Mouse (Mus musculus) MEL (cell line): ENCODE measurements around the gene Ikzf2. TPM values are rescaled to one million over a fixed set of nuclear protein-coding genes. Genes with fewer than 3 reads are reported as not detected.

Experiments used
- DNase-seq: peaks from one replicate; pipeline ENCODE4 v3.0.0; 2011; ENCODE audit warnings: low read depth, low spot score
- H3K27ac ChIP-seq: 2 replicates; pipeline ENCODE4 v1.5.1; 2012; ENCODE audit warnings: low read depth, mild to moderate bottlenecking, control low read depth, low read length, moderate library complexity; ENCODE audit not compliant: control insufficient read depth
- H3K27me3 ChIP-seq, 2 experiments: fragments of 150-350 bp in 1 of 2; sonication (generic) in 1 of 2; 2 replicates each; pipeline ENCODE4 v1.6.1; 2012; ENCODE audit warnings: low read length in 2 of 2, mild to moderate bottlenecking in 2 of 2, improper control_type of control experiment in 1 of 2, moderate library complexity in 1 of 2; ENCODE audit not compliant: insufficient read depth in 2 of 2, control insufficient read depth in 1 of 2
- H3K36me3 ChIP-seq, 2 experiments: 2 replicates each; pipeline ENCODE4 v1.6.1; 2012 to 2014; ENCODE audit warnings: low read length in 2 of 2, improper control_type of control experiment in 1 of 2, inconsistent platforms in 1 of 2, mild to moderate bottlenecking in 1 of 2; ENCODE audit not compliant: insufficient read depth in 2 of 2, control insufficient read depth in 1 of 2
- H3K4me1 ChIP-seq, 2 experiments: fragments of 150-350 bp in 1 of 2; sonication (generic) in 1 of 2; 2 replicates each; pipeline ENCODE4 v1.6.1; 2012; ENCODE audit warnings: low read length in 2 of 2, improper control_type of control experiment in 1 of 2, mild to moderate bottlenecking in 1 of 2; ENCODE audit not compliant: insufficient read depth in 2 of 2, control insufficient read depth in 1 of 2
- H3K4me3 ChIP-seq, 2 experiments: fragments of 150-350 bp in 1 of 2; sonication (generic) in 1 of 2; 2 replicates each; pipeline ENCODE4 v1.5.1; 2012; ENCODE audit warnings: low read depth in 2 of 2, low read length in 2 of 2, mild to moderate bottlenecking in 2 of 2, moderate library complexity in 2 of 2, control low read depth in 1 of 2, improper control_type of control experiment in 1 of 2; ENCODE audit not compliant: control insufficient read depth in 1 of 2, insufficient read depth in 1 of 2
- H3K79me2 ChIP-seq: 2 replicates; pipeline ENCODE4 v1.6.1; 2012; ENCODE audit warnings: mild to moderate bottlenecking, low read length, moderate library complexity; ENCODE audit not compliant: control insufficient read depth, poor library complexity, insufficient read depth
- H3K9ac ChIP-seq: 2 replicates; pipeline ENCODE4 v1.6.1; 2012; ENCODE audit warnings: low read depth, mild to moderate bottlenecking, control low read depth, low read length, moderate library complexity; ENCODE audit not compliant: control insufficient read depth, poor library complexity, severe bottlenecking
- H3K9me3 ChIP-seq: fragments of 150-350 bp; sonication (generic); replicated peaks from 2 replicates; pipeline ENCODE4 v1.6.1; 2012; ENCODE audit warnings: mild to moderate bottlenecking, low read length, improper control_type of control experiment, moderate library complexity; ENCODE audit not compliant: insufficient read depth
- BHLHE40 ChIP-seq: IDR thresholded peaks from 2 replicates; pipeline ENCODE4 v1.6.1; 2012; ENCODE audit warnings: low read depth, mild to moderate bottlenecking, inconsistent platforms, low read length, improper control_type of control experiment, borderline replicate concordance
- CHD2 ChIP-seq: IDR thresholded peaks from 2 replicates; pipeline ENCODE4 v1.6.1; 2011; ENCODE audit warnings: low read length, improper control_type of control experiment
- CTCF ChIP-seq, 3 experiments: IDR thresholded peaks in 2 of 3; conservative IDR thresholded peaks in 1 of 3; 2 replicates each; pipeline ENCODE4 v1.5.1; 2011 to 2012; ENCODE audit warnings: low read length in 3 of 3, low read depth in 2 of 3, mild to moderate bottlenecking in 2 of 3, improper control_type of control experiment in 1 of 3, inconsistent platforms in 1 of 3, mixed read lengths in 1 of 3, moderate library complexity in 1 of 3; ENCODE audit not compliant: control insufficient read depth in 1 of 3, insufficient read depth in 1 of 3, poor library complexity in 1 of 3, severe bottlenecking in 1 of 3
- ELF1 ChIP-seq: IDR thresholded peaks from 2 replicates; pipeline ENCODE4 v1.6.1; 2014; ENCODE audit warnings: low read depth, mild to moderate bottlenecking, inconsistent platforms, low read length, improper control_type of control experiment, moderate library complexity
- GABPA ChIP-seq: IDR thresholded peaks from 2 replicates; pipeline ENCODE4 v1.6.1; 2012; ENCODE audit warnings: low read depth, mild to moderate bottlenecking, inconsistent platforms, low read length, improper control_type of control experiment, moderate library complexity
- GATA1 ChIP-seq: IDR thresholded peaks from 2 replicates; pipeline ENCODE4 v1.6.1; 2011; ENCODE audit warnings: low read depth, low read length, improper control_type of control experiment
- HCFC1 ChIP-seq: IDR thresholded peaks from 2 replicates; pipeline ENCODE4 v1.6.1; 2012; ENCODE audit warnings: low read depth, mild to moderate bottlenecking, inconsistent platforms, low read length, improper control_type of control experiment, moderate library complexity
- KAT2A ChIP-seq: conservative IDR thresholded peaks from 2 replicates; pipeline ENCODE4 v1.6.1; 2012; ENCODE audit warnings: low read depth, low read length, improper control_type of control experiment, inconsistent platforms
- MAZ ChIP-seq: IDR thresholded peaks from 2 replicates; pipeline ENCODE4 v1.6.1; 2012; ENCODE audit warnings: low read depth, mild to moderate bottlenecking, inconsistent platforms, low read length, improper control_type of control experiment
- MXI1 ChIP-seq: IDR thresholded peaks from 2 replicates; pipeline ENCODE4 v1.6.1; 2011; ENCODE audit warnings: mild to moderate bottlenecking, low read depth, low read length, improper control_type of control experiment
- MYC ChIP-seq: IDR thresholded peaks from 2 replicates; pipeline ENCODE4 v1.6.1; 2011; ENCODE audit warnings: low read depth, mild to moderate bottlenecking, low read length, improper control_type of control experiment, moderate library complexity
- NRF1 ChIP-seq: IDR thresholded peaks from 2 replicates; pipeline ENCODE4 v1.6.1; 2014; ENCODE audit warnings: low read depth, mild to moderate bottlenecking, inconsistent platforms, low read length, improper control_type of control experiment, moderate library complexity; ENCODE audit not compliant: poor library complexity, insufficient read depth, severe bottlenecking
- POLR2A ChIP-seq, 2 experiments: IDR thresholded peaks; 2 replicates each; pipeline ENCODE4 v1.6.1; 2011 to 2012; ENCODE audit warnings: low read length in 2 of 2, mild to moderate bottlenecking in 2 of 2, control low read depth in 1 of 2, improper control_type of control experiment in 1 of 2, low read depth in 1 of 2, moderate library complexity in 1 of 2; ENCODE audit not compliant: control insufficient read depth in 1 of 2, insufficient read depth in 1 of 2, poor library complexity in 1 of 2
- RCOR1 ChIP-seq: IDR thresholded peaks from 2 replicates; pipeline ENCODE4 v1.6.1; 2012; ENCODE audit warnings: low read depth, mild to moderate bottlenecking, inconsistent platforms, low read length, improper control_type of control experiment
- SIN3A ChIP-seq: IDR thresholded peaks from 2 replicates; pipeline ENCODE4 v1.6.1; 2012; ENCODE audit warnings: low read length, improper control_type of control experiment, inconsistent platforms
- SMC3 ChIP-seq: IDR thresholded peaks from 2 replicates; pipeline ENCODE4 v1.6.1; 2011; ENCODE audit warnings: low read depth, low read length, improper control_type of control experiment
- TAL1 ChIP-seq: IDR thresholded peaks from 2 replicates; pipeline ENCODE4 v1.6.1; 2012; ENCODE audit warnings: mild to moderate bottlenecking, inconsistent platforms, low read length, moderate library complexity, mixed read lengths
- TBP ChIP-seq: IDR thresholded peaks from 2 replicates; pipeline ENCODE4 v1.8.0; 2011; ENCODE audit warnings: low read depth, low read length, improper control_type of control experiment
- TCF12 ChIP-seq: IDR thresholded peaks from 2 replicates; pipeline ENCODE4 v1.6.1; 2014; ENCODE audit warnings: low read depth, mild to moderate bottlenecking, inconsistent platforms, low read length, improper control_type of control experiment, moderate library complexity
- UBTF ChIP-seq: IDR thresholded peaks from 2 replicates; pipeline ENCODE4 v1.6.1; 2012; ENCODE audit warnings: low read depth, mild to moderate bottlenecking, inconsistent platforms, low read length, improper control_type of control experiment, moderate library complexity, borderline replicate concordance; ENCODE audit not compliant: insufficient read depth
- USF2 ChIP-seq, 2 experiments: IDR thresholded peaks; 2 replicates each; pipeline ENCODE4 v1.6.1; 2011 to 2012; ENCODE audit warnings: improper control_type of control experiment in 2 of 2, low read length in 2 of 2, borderline replicate concordance in 1 of 2, inconsistent platforms in 1 of 2, low read depth in 1 of 2, mild to moderate bottlenecking in 1 of 2; ENCODE audit not compliant: insufficient read depth in 1 of 2
- ZKSCAN1 ChIP-seq: IDR thresholded peaks from 2 replicates; pipeline ENCODE4 v1.6.1; 2012; ENCODE audit warnings: low read depth, mild to moderate bottlenecking, inconsistent platforms, low read length, improper control_type of control experiment, moderate library complexity
- ZNF384 ChIP-seq: IDR thresholded peaks from 2 replicates; pipeline ENCODE4 v1.6.1; 2012; ENCODE audit warnings: low read depth, mild to moderate bottlenecking, inconsistent platforms, low read length, improper control_type of control experiment
- polyA plus RNA-seq, 2 experiments: library from polyadenylated mRNA; stranded (reverse) in 1 of 2; unstranded in 1 of 2; fragments of >175 nt in 1 of 2; fragments of >200 nt in 1 of 2; gene quantifications; 2 replicates each; pipeline versions ENCODE4 v1.2.1 to v1.2.4; 2012; ENCODE audit warnings: low replicate concordance in 2 of 2, low read depth in 1 of 2; ENCODE audit not compliant: insufficient read length in 2 of 2, insufficient read depth in 1 of 2, missing spikeins in 1 of 2
- total RNA-seq: library from RNA; depleted of rRNA; stranded (reverse); fragments of 300-350 nt; gene quantifications from 2 replicates; pipeline ENCODE4 v1.2.3, GENCODE M21; 2012

Gene Ikzf2
- total and polyA plus RNA-seq, 3 experiments = 2.9 to 5.6 TPM; not detected in 1

- no peak for TF ChIP-seq NRF1
- TF ChIP-seq MXI1 = no peak
- no peak for TF ChIP-seq ELF1
- TF ChIP-seq RCOR1 = no peak
- TF ChIP-seq USF2 (IDR thresholded peaks at IDR 0.05; ENCODE audit: borderline replicate concordance in 1 of 2, insufficient read depth in 1 of 2, low read depth in 1 of 2, low read length in 2 of 2) = no peak
- no peak for TF ChIP-seq BHLHE40
- no peak for TF ChIP-seq MYC
- TF ChIP-seq ZKSCAN1 = no peak
- TF ChIP-seq CHD2 = no peak
- TF ChIP-seq TAL1 = no peak
- TF ChIP-seq HCFC1 = no peak
- TF ChIP-seq KAT2A = no peak
- no peak for TF ChIP-seq UBTF
- TF ChIP-seq CTCF (IDR thresholded peaks at IDR 0.05 in 2 of 3, conservative IDR thresholded peaks at IDR 0.05 in 1 of 3; ENCODE audit: control insufficient read depth in 1 of 3, insufficient read depth in 1 of 3, low read depth in 2 of 3, low read length in 3 of 3, poor library complexity in 1 of 3, severe bottlenecking in 1 of 3) = no peak
- no peak for TF ChIP-seq GATA1
- no peak for TF ChIP-seq GABPA
- no peak for TF ChIP-seq SIN3A
- no peak for TF ChIP-seq MAZ
- TF ChIP-seq, all 39 proteins: peak for 0
- no peaks in the 10 kb centered on the region for H3K79me2 ChIP-seq
Measured at GRCm38 (mm10) chr1:69521656-69522055, 165.4 kb downstream of the Ikzf2 start.

DNA sequence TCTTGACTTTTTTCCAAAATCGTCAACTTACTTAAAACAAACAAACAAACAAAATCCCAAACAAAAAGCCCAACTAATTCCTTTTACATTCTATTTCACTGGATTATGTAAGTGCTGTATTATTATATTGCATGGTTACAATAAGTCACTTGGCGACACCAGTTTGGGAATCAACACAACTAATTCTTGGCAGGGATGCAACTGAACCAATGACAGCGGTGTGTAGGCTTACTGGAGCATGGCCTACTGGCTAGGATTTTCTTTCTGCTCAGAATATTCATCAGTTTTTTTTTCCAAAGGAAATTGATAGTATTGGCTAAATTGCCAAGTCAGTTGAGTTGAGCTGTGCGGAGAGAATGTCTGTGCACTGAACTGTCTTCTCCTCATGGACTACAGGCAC lies 167.7 kb downstream of the Ikzf2 start:
- H3K36me3 ChIP-seq = peaks cover 0 to 40% of the 10 kb centered on the region in 2 experiments; a peak in 2 of 4 replicates
- H3K27ac ChIP-seq = no peak overlapping the region
- no peaks in the 10 kb centered on the region for H3K9me3 ChIP-seq
- H3K79me2 ChIP-seq = no peaks in the 10 kb centered on the region
- no peak overlapping the region for H3K4me3 ChIP-seq
- no peak for DNase-seq
- H3K27me3 ChIP-seq = no peaks in the 10 kb centered on the region
- no peak overlapping the region for H3K9ac ChIP-seq
- TF ChIP-seq BHLHE40 (no peak), MXI1 (no peak), TCF12 (no peak), POLR2A (IDR thresholded peaks at IDR 0.05; ENCODE audit: control insufficient read depth in 1 of 2, insufficient read depth in 1 of 2, low read depth in 1 of 2, low read length in 2 of 2, poor library complexity in 1 of 2) (no peak), ELF1 (no peak), HCFC1 (no peak), SMC3 (no peak), ZNF384 (no peak), UBTF (no peak), TBP (no peak)
- peaks cover 29 to 31% of the 10 kb centered on the region in 2 experiments for H3K4me1 ChIP-seq

More at GRCm38 (mm10) chr1:69521656-69522055, 165.4 kb downstream of the Ikzf2 start:
- Histone ChIP-seq H3K9ac (no peak overlapping the region), H3K4me1 (peaks cover 11 to 14% of the 10 kb centered on the region in 2 experiments), H3K27me3 (no peaks in the 10 kb centered on the region), H3K36me3 (peaks cover 0 to 19% of the 10 kb centered on the region in 2 experiments; a peak in 2 of 4 replicates), H3K27ac (no peak overlapping the region), H3K9me3 (no peaks in the 10 kb centered on the region), H3K4me3 (no peak overlapping the region)
- DNase-seq = no peak
